Mouse (Mus musculus) MEL (cell line): ENCODE results near the gene Sgpp2. TPM values are rescaled to one million over a fixed set of nuclear protein-coding genes. Genes with fewer than 3 reads are reported as not detected.

Source experiments
- DNase-seq: peaks from one replicate; pipeline ENCODE4 v3.0.0; 2011; ENCODE audit warnings: low read depth, low spot score
- H3K27ac ChIP-seq: 2 replicates; pipeline ENCODE4 v1.5.1; 2012; ENCODE audit warnings: low read depth, mild to moderate bottlenecking, control low read depth, low read length, moderate library complexity; ENCODE audit not compliant: control insufficient read depth
- H3K27me3 ChIP-seq, 2 experiments: fragments of 150-350 bp in 1 of 2; sonication (generic) in 1 of 2; 2 replicates each; pipeline ENCODE4 v1.6.1; 2012; ENCODE audit warnings: low read length in 2 of 2, mild to moderate bottlenecking in 2 of 2, improper control_type of control experiment in 1 of 2, moderate library complexity in 1 of 2; ENCODE audit not compliant: insufficient read depth in 2 of 2, control insufficient read depth in 1 of 2
- H3K36me3 ChIP-seq, 2 experiments: 2 replicates each; pipeline ENCODE4 v1.6.1; 2012 to 2014; ENCODE audit warnings: low read length in 2 of 2, improper control_type of control experiment in 1 of 2, inconsistent platforms in 1 of 2, mild to moderate bottlenecking in 1 of 2; ENCODE audit not compliant: insufficient read depth in 2 of 2, control insufficient read depth in 1 of 2
- H3K4me1 ChIP-seq, 2 experiments: fragments of 150-350 bp in 1 of 2; sonication (generic) in 1 of 2; 2 replicates each; pipeline ENCODE4 v1.6.1; 2012; ENCODE audit warnings: low read length in 2 of 2, improper control_type of control experiment in 1 of 2, mild to moderate bottlenecking in 1 of 2; ENCODE audit not compliant: insufficient read depth in 2 of 2, control insufficient read depth in 1 of 2
- H3K4me3 ChIP-seq, 2 experiments: fragments of 150-350 bp in 1 of 2; sonication (generic) in 1 of 2; 2 replicates each; pipeline ENCODE4 v1.5.1; 2012; ENCODE audit warnings: low read depth in 2 of 2, low read length in 2 of 2, mild to moderate bottlenecking in 2 of 2, moderate library complexity in 2 of 2, control low read depth in 1 of 2, improper control_type of control experiment in 1 of 2; ENCODE audit not compliant: control insufficient read depth in 1 of 2, insufficient read depth in 1 of 2
- H3K79me2 ChIP-seq: 2 replicates; pipeline ENCODE4 v1.6.1; 2012; ENCODE audit warnings: mild to moderate bottlenecking, low read length, moderate library complexity; ENCODE audit not compliant: control insufficient read depth, poor library complexity, insufficient read depth
- H3K9ac ChIP-seq: 2 replicates; pipeline ENCODE4 v1.6.1; 2012; ENCODE audit warnings: low read depth, mild to moderate bottlenecking, control low read depth, low read length, moderate library complexity; ENCODE audit not compliant: control insufficient read depth, poor library complexity, severe bottlenecking
- H3K9me3 ChIP-seq: fragments of 150-350 bp; sonication (generic); replicated peaks from 2 replicates; pipeline ENCODE4 v1.6.1; 2012; ENCODE audit warnings: mild to moderate bottlenecking, low read length, improper control_type of control experiment, moderate library complexity; ENCODE audit not compliant: insufficient read depth
- CHD1 ChIP-seq: IDR thresholded peaks from 2 replicates; pipeline ENCODE4 v1.6.1; 2012; ENCODE audit warnings: low read depth, mild to moderate bottlenecking, inconsistent platforms, low read length, improper control_type of control experiment
- CTCF ChIP-seq, 3 experiments: IDR thresholded peaks in 2 of 3; conservative IDR thresholded peaks in 1 of 3; 2 replicates each; pipeline ENCODE4 v1.5.1; 2011 to 2012; ENCODE audit warnings: low read length in 3 of 3, low read depth in 2 of 3, mild to moderate bottlenecking in 2 of 3, improper control_type of control experiment in 1 of 3, inconsistent platforms in 1 of 3, mixed read lengths in 1 of 3, moderate library complexity in 1 of 3; ENCODE audit not compliant: control insufficient read depth in 1 of 3, insufficient read depth in 1 of 3, poor library complexity in 1 of 3, severe bottlenecking in 1 of 3
- E2F4 ChIP-seq: IDR thresholded peaks from 2 replicates; pipeline ENCODE4 v1.6.1; 2011; ENCODE audit warnings: low read depth, low read length, improper control_type of control experiment, borderline replicate concordance
- GABPA ChIP-seq: IDR thresholded peaks from 2 replicates; pipeline ENCODE4 v1.6.1; 2012; ENCODE audit warnings: low read depth, mild to moderate bottlenecking, inconsistent platforms, low read length, improper control_type of control experiment, moderate library complexity
- HCFC1 ChIP-seq: IDR thresholded peaks from 2 replicates; pipeline ENCODE4 v1.6.1; 2012; ENCODE audit warnings: low read depth, mild to moderate bottlenecking, inconsistent platforms, low read length, improper control_type of control experiment, moderate library complexity
- JUND ChIP-seq: IDR thresholded peaks from 2 replicates; pipeline ENCODE4 v1.6.1; 2011; ENCODE audit warnings: low read depth, mild to moderate bottlenecking, improper control_type of control experiment, low read length
- MAX ChIP-seq: IDR thresholded peaks from 2 replicates; pipeline ENCODE4 v1.6.1; 2011; ENCODE audit warnings: low read length, improper control_type of control experiment
- MAZ ChIP-seq: IDR thresholded peaks from 2 replicates; pipeline ENCODE4 v1.6.1; 2012; ENCODE audit warnings: low read depth, mild to moderate bottlenecking, inconsistent platforms, low read length, improper control_type of control experiment
- MXI1 ChIP-seq: IDR thresholded peaks from 2 replicates; pipeline ENCODE4 v1.6.1; 2011; ENCODE audit warnings: mild to moderate bottlenecking, low read depth, low read length, improper control_type of control experiment
- MYB ChIP-seq: IDR thresholded peaks from 2 replicates; pipeline ENCODE4 v1.6.1; 2011; ENCODE audit warnings: mild to moderate bottlenecking, low read depth, low read length, improper control_type of control experiment
- MYC ChIP-seq: IDR thresholded peaks from 2 replicates; pipeline ENCODE4 v1.6.1; 2011; ENCODE audit warnings: low read depth, mild to moderate bottlenecking, low read length, improper control_type of control experiment, moderate library complexity
- UBTF ChIP-seq: IDR thresholded peaks from 2 replicates; pipeline ENCODE4 v1.6.1; 2012; ENCODE audit warnings: low read depth, mild to moderate bottlenecking, inconsistent platforms, low read length, improper control_type of control experiment, moderate library complexity, borderline replicate concordance; ENCODE audit not compliant: insufficient read depth
- ZMIZ1 ChIP-seq: IDR thresholded peaks from 2 replicates; pipeline ENCODE4 v1.6.1; 2012; ENCODE audit warnings: low read depth, mild to moderate bottlenecking, inconsistent platforms, low read length, improper control_type of control experiment, moderate library complexity
- polyA plus RNA-seq, 2 experiments: library from polyadenylated mRNA; stranded (reverse) in 1 of 2; unstranded in 1 of 2; fragments of >175 nt in 1 of 2; fragments of >200 nt in 1 of 2; gene quantifications; 2 replicates each; pipeline versions ENCODE4 v1.2.1 to v1.2.4; 2012; ENCODE audit warnings: low replicate concordance in 2 of 2, low read depth in 1 of 2; ENCODE audit not compliant: insufficient read length in 2 of 2, insufficient read depth in 1 of 2, missing spikeins in 1 of 2
- total RNA-seq: library from RNA; depleted of rRNA; stranded (reverse); fragments of 300-350 nt; gene quantifications from 2 replicates; pipeline ENCODE4 v1.2.3, GENCODE M21; 2012

Gene Sgpp2
- total and polyA plus RNA-seq, 3 experiments = 0.08 to 0.12 TPM; not detected in 1

GRCm38 (mm10) chr1:78373836-78374235 lies 63.7 kb downstream of the Sgpp2 start:
- Histone ChIP-seq H3K9ac (no peak overlapping the region), H3K4me3 (no peak overlapping the region), H3K27me3 (no peaks in the 10 kb centered on the region), H3K79me2 (no peaks in the 10 kb centered on the region), H3K27ac (no peak overlapping the region), H3K36me3 (no peaks in the 10 kb centered on the region), H3K9me3 (no peaks in the 10 kb centered on the region), H3K4me1 (no peaks in the 10 kb centered on the region)
- TF ChIP-seq MYC = no peak
- TF ChIP-seq ZMIZ1 = no peak
- no peak for TF ChIP-seq MAX
- TF ChIP-seq MXI1 = no peak
- TF ChIP-seq CHD1 = no peak
- TF ChIP-seq CTCF (IDR thresholded peaks at IDR 0.05 in 2 of 3, conservative IDR thresholded peaks at IDR 0.05 in 1 of 3; ENCODE audit: control insufficient read depth in 1 of 3, insufficient read depth in 1 of 3, low read depth in 2 of 3, low read length in 3 of 3, poor library complexity in 1 of 3, severe bottlenecking in 1 of 3) = no peak
- no peak for DNase-seq

GRCm38 (mm10) chr1:78375058-78375457 lies 64.9 kb downstream of the Sgpp2 start:
- H3K9ac ChIP-seq = no peak overlapping the region
- H3K79me2 ChIP-seq = no peaks in the 10 kb centered on the region
- TF ChIP-seq MAZ = no peak
- TF ChIP-seq E2F4 = no peak
- no peak for TF ChIP-seq ZMIZ1
- H3K9me3 ChIP-seq = no peaks in the 10 kb centered on the region
- H3K36me3 ChIP-seq = no peaks in the 10 kb centered on the region
- H3K4me1 ChIP-seq = no peaks in the 10 kb centered on the region
- H3K27ac ChIP-seq = no peak overlapping the region
- DNase-seq = no peak
- H3K27me3 ChIP-seq = no peaks in the 10 kb centered on the region
- H3K4me3 ChIP-seq = no peak overlapping the region

- Histone ChIP-seq H3K4me3 (no peak overlapping the region), H3K27ac (no peak overlapping the region), H3K79me2 (no peaks in the 10 kb centered on the region), H3K9ac (no peak overlapping the region), H3K9me3 (no peaks in the 10 kb centered on the region), H3K4me1 (no peaks in the 10 kb centered on the region), H3K36me3 (no peaks in the 10 kb centered on the region)
- DNase-seq = no peak
- TF ChIP-seq GABPA (no peak), E2F4 (no peak), UBTF (no peak), HCFC1 (no peak), MYB (no peak), CTCF (IDR thresholded peaks at IDR 0.05 in 2 of 3, conservative IDR thresholded peaks at IDR 0.05 in 1 of 3; ENCODE audit: control insufficient read depth in 1 of 3, insufficient read depth in 1 of 3, low read depth in 2 of 3, low read length in 3 of 3, poor library complexity in 1 of 3, severe bottlenecking in 1 of 3) (no peak), JUND (no peak)
- TF ChIP-seq, all 39 proteins: peak for 0
- no peaks in the 10 kb centered on the region for H3K27me3 ChIP-seq
Measured at GRCm38 (mm10) chr1:78380950-78381349, 70.8 kb downstream of the Sgpp2 start.
